In the genomic region with DNA sequence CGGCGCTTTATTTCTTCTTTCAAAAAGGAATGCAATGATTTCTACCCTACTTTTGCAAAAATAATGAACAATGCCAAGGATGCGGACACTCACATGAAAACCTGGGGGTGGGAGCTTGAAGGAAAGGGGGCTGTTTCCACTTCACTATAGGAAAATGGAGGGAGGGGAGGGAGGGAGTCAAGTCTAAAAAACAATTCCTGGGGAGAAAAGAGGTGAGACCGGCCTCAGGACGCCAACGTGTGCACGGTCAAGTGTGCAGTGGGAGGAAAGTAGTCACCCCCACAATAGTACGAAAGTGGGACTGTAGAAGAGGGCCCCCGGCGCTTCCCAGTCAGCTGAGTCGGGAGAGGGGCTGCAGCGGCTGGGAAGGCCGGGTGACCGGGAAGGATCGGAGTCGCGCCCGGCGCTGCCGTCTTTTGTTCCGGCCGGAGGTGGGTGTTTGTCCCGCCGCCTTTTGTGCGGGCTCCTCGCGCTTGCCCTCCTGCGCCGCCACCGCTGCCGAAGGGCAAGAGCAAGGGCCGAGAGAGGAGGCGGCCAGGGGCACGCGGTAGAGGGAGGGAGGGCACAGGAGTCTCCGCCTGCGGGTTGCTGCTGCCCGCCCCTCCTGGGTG, we compare ENCODE assay signal across 8 mouse cellular contexts. TPM values are rescaled to one million over a fixed set of nuclear protein-coding genes. Genes with fewer than 3 reads are reported as not detected.
DNase-seq lines count a peak whose midpoint lies in the region; ATAC-seq and TF ChIP-seq lines count a peak whose summit lies in the region.

No protein-coding gene starts in this region.

- under 1% methylated on average over 38 of the region's 38 CpGs for WGBS in limb, embryonic 15.5 days

- peaks cover 29% of the 10 kb centered on the region for H3K4me1 ChIP-seq in limb, embryonic 15.5 days

- H3K4me3 ChIP-seq in limb, embryonic 15.5 days, result peak overlapping the region; percentile 62
- no peak overlapping the region for H3K4me3 ChIP-seq in myocyte

- no peaks in the 10 kb centered on the region for H3K9me3 ChIP-seq in limb, embryonic 15.5 days

- H3K27me3 ChIP-seq in limb, embryonic 15.5 days, result no peaks in the 10 kb centered on the region
- peaks cover 70% of the 10 kb centered on the region for H3K27me3 ChIP-seq in myocyte (ENCODE audit: control insufficient read depth, insufficient read depth, insufficient read length)

- H3ac ChIP-seq in myocyte (ENCODE audit: control insufficient read depth, insufficient read length), result no peak overlapping the region

- H3K4me2 ChIP-seq in limb, embryonic 15.5 days, result peak overlapping the region; percentile 94
- peak overlapping the region; percentile 12 for H3K4me2 ChIP-seq in myocyte (ENCODE audit: low read depth)

- intact Hi-C loops in heart, postnatal 36 days (cut with DNase I), result no loop called here

- peak; percentile 29 for DNase-seq in urinary bladder, adult 2 months (ENCODE audit: low spot score)
- no peak for DNase-seq in urinary bladder, postnatal 4 days (ENCODE audit: low spot score in 2 of 2)
- DNase-seq in embryo, embryonic 9.5 days (ENCODE audit: extremely low spot score), result peak; percentile 70
- peak; percentile 32 to 65 for DNase-seq in heart, postnatal 36 days
- no peak for DNase-seq in frontal cortex, postnatal 36 days (ENCODE audit: low spot score in 2 of 2)
- DNase-seq in right cerebral cortex, postnatal 14 days, result no peak

- ATAC-seq in limb, embryonic 15.5 days (ENCODE audit: insufficient number of reproducible peaks, low FRiP score, low TSS enrichment, low read depth), result no peak

- no peaks in the 10 kb centered on the region for H3K36me3 ChIP-seq in limb, embryonic 15.5 days
- H3K36me3 ChIP-seq in myocyte (ENCODE audit: control insufficient read depth, insufficient read depth), result no peaks in the 10 kb centered on the region

- H3K9ac ChIP-seq in limb, embryonic 15.5 days, result peak overlapping the region; percentile 79

- TF ChIP-seq POLR2A in myocyte (IDR thresholded peaks at IDR 0.05; ENCODE audit: insufficient read length, low read depth), result no peak

- H3K79me2 ChIP-seq in myocyte (ENCODE audit: control insufficient read depth, insufficient read depth), result no peaks in the 10 kb centered on the region

- H3K27ac ChIP-seq in limb, embryonic 15.5 days, result peak overlapping the region; percentile 97

TF ChIP-seq in myocyte, 11 proteins besides CTCF, POLR2A, EP300 and RAD21:
- TF ChIP-seq MYOD1 (IDR thresholded peaks at IDR 0.05; ENCODE audit: control insufficient read depth in 1 of 3, insufficient read length in 2 of 3, low read depth in 2 of 3) (no peak), MAX (IDR thresholded peaks at IDR 0.05; ENCODE audit: low read depth) (no peak), SRF (IDR thresholded peaks at IDR 0.05; ENCODE audit: control insufficient read depth, insufficient read length, low read depth) (no peak), TCF12 (IDR thresholded peaks at IDR 0.05; ENCODE audit: insufficient read depth, poor library complexity, severe bottlenecking) (no peak), REST (IDR thresholded peaks at IDR 0.05; ENCODE audit: insufficient read depth, insufficient read length) (no peak), E2F4 (IDR thresholded peaks at IDR 0.05; ENCODE audit: insufficient read depth) (no peak), MYOG (IDR thresholded peaks at IDR 0.05; ENCODE audit: control insufficient read depth in 1 of 3, insufficient read depth in 1 of 3, insufficient read length in 2 of 3, low read depth in 2 of 3) (no peak), TCF3 (IDR thresholded peaks at IDR 0.05; ENCODE audit: insufficient read length, low read depth) (no peak), POLR2AphosphoS2 (IDR thresholded peaks at IDR 0.05; ENCODE audit: insufficient read length, low read depth) (no peak), CEBPB (IDR thresholded peaks at IDR 0.05; ENCODE audit: insufficient read depth, poor library complexity, severe bottlenecking) (no peak), USF1 (IDR thresholded peaks at IDR 0.05; ENCODE audit: low read depth) (no peak)
TF ChIP-seq in myocyte: peak in this region for 0.

RNA-seq across cellular contexts. Expression of gene Bcl11a, which starts 1.0 kb away (rescaled TPM):
- 1.3 and 2.4 TPM in 2 replicates for polyA plus RNA-seq in urinary bladder, adult 2 months (2012; rRNA removed)
- total RNA-seq in heart, postnatal 36 days (2021), result 1 to 10 TPM; 4.5 to 5.0 TPM
- 52.1 and 60.9 TPM in 2 replicates for polyA plus RNA-seq in limb, embryonic 15.5 days (2015; fragmentation: Nextera tagmentation; extraction: Ambion mirVana)
- polyA plus RNA-seq in myocyte (2012; fragmentation: generic; extraction: Trizol), result not detected

RNA-seq across cellular contexts. Expression of gene A830031A19Rik, which starts 4.0 kb away (rescaled TPM):
- polyA plus RNA-seq in urinary bladder, adult 2 months (2012; rRNA removed), result not detected in 2 replicates
- total RNA-seq in heart, postnatal 36 days (2021), result not detected
- polyA plus RNA-seq in limb, embryonic 15.5 days (2015; fragmentation: Nextera tagmentation; extraction: Ambion mirVana), result 0.20 TPM in 1 of 2 replicates, not detected in the other
- not detected for polyA plus RNA-seq in myocyte (2012; fragmentation: generic; extraction: Trizol)

Comparison
In these comparisons a context has a peak if more than half of its experiments do, and no peak if none do; other contexts are left out.
1. DNase-seq: peak in urinary bladder, adult 2 months (single experiment), embryo, embryonic 9.5 days (single experiment) and heart, postnatal 36 days (2 of 2); none in urinary bladder, postnatal 4 days (0 of 2), frontal cortex, postnatal 36 days (0 of 2) and right cerebral cortex, postnatal 14 days (single experiment).
2. RNA of gene Bcl11a, which starts 1.0 kb away (polyA plus RNA-seq): 52.1 to 60.9 TPM in limb, embryonic 15.5 days; 1.3 to 2.4 TPM in urinary bladder, adult 2 months and not detected in myocyte (single experiment); every median in the first group is over 10 times any median in the second.